Mouse (Mus musculus): Measurements from ENCODE around the gene Bfar. TPM values are rescaled to one million over a fixed set of nuclear protein-coding genes. Genes with fewer than 3 reads are reported as not detected.
"Not testable (repeated sequence)": the region's sequence is repeated elsewhere in the genome, so short reads cannot be mapped to it uniquely, and the experiment has no call there.

The Bfar gene
- polyA plus RNA-seq (2015; fragmentation: Nextera tagmentation; extraction: Ambion mirVana) = 37.4 and 44.3 TPM in 2 replicates

DNA sequence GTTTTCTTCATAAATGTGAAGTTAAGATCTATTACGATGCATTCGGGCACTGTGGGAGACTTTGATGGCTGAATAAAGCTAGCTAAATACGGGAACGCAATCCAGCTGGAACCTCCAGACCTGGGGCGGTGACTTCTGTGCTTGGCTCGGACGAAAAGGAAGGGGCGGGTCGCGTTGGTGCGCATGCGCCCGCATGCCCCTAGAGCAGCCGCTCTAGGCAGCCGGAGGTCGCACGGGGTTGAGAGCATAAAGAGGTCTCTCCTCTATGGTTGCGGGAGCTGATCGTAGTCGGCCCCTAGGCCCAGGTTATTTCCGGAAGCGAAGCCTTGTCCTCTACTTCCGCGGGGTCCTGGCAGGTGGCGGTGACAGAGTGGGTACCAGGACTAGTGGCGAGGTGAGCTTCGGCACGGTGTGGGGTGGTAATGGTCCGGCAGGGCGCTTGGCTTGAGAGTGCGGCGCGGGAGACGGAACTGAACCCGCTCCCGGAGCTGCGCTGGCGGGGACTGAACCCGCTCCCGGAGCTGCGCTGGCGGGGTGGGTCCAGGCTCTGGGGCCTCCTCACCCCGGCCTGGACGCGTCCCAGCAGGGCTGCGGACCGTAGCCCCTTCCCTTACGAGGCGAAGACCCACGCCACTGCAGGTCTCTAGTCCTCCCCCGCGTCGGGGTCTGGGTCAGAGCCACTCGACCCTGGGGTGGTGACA is at the start of gene Bfar, which contains the start of gene 3110001I22Rik:
Bfar (plus strand) TSS at position 174 of the 701 bp plus-strand sequence.
3110001I22Rik (plus strand) TSS at position 245 of the 701 bp plus-strand sequence.
- Histone ChIP-seq H3K27ac (ENCODE audit: low read length) (peak within 1 kb of the TSS; percentile 94), H3K4me3 (ENCODE audit: low read length) (peak within 1 kb of the TSS; percentile 63), H3K4me1 (ENCODE audit: control insufficient read depth, insufficient read depth, low read length) (peaks cover 15% of the 10 kb centered on the region), H3K4me2 (ENCODE audit: low read depth, low read length) (peak within 1 kb of the TSS; percentile 72), H3K36me3 (ENCODE audit: control insufficient read depth, insufficient read depth) (peaks cover 3% of the 10 kb centered on the region), H3K9me3 (replicated peaks; ENCODE audit: control insufficient read depth, low read length) (no peaks in the 10 kb centered on the region), H3K9ac (ENCODE audit: low read length) (peak within 1 kb of the TSS; percentile 92), H3K27me3 (ENCODE audit: control insufficient read depth, insufficient read depth, low read length) (no peaks in the 10 kb centered on the region)
- under 1% methylated on average over 54 of the region's 54 CpGs for WGBS
- peak; percentile 93 for ATAC-seq (replicated peaks; ENCODE audit: extremely low read depth, insufficient read depth, low FRiP score)

DNA sequence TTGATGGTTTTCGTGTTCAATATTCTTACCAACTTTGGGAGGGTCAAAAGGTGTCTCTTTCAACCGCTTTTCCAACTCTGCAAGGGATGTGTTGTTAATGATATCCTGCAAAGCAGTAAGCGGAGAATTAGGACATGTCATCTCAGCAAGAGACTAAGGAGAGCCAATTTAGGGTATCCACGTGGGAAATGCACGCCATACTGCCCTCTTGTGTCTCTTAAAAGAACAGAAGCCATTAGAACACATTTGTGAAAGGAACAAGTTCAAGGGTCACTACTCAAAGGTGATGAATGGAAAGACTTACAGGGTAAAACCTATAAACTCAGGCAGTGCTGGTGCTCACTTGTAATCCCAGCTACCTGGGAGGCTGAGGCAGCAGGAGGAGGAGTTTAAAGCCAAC is 43.3 kb upstream of the Bfar start:
- Histone ChIP-seq H3K4me2 (ENCODE audit: low read depth, low read length) (no peak overlapping the region), H3K9ac (ENCODE audit: low read length) (no peak overlapping the region), H3K4me1 (ENCODE audit: control insufficient read depth, insufficient read depth, low read length) (no peaks in the 10 kb centered on the region), H3K9me3 (replicated peaks; ENCODE audit: control insufficient read depth, low read length) (peaks cover 4% of the 10 kb centered on the region; the same call in 1 of the 2 replicates), H3K36me3 (ENCODE audit: control insufficient read depth, insufficient read depth) (peaks cover 66% of the 10 kb centered on the region), H3K4me3 (ENCODE audit: low read length) (no peak overlapping the region), H3K27me3 (ENCODE audit: control insufficient read depth, insufficient read depth, low read length) (no peaks in the 10 kb centered on the region), H3K27ac (ENCODE audit: low read length) (no peak overlapping the region)
- 51% methylated on average over 5 of the region's 5 CpGs for WGBS
- no peak for ATAC-seq (replicated peaks; ENCODE audit: extremely low read depth, insufficient read depth, low FRiP score)

DNA sequence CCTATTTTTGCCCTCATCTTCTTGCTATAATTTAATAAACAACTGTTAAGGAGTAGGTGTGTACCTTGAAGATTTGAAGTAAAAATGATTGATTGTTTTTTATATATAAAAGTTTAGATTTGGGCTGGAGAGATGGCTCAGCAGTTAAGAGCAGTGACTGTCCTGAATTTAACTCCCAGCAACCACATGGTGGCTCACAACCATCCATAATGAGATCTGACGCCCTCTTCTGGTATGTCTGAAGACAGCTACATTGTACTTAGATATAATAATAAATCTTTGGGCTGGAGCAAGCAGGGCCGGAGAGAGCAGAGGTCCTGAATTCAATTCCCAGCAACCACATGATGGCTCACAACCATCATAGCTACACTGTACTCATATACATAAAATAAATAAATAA is 33.5 kb upstream of the Bfar start:
- peaks cover 20% of the 10 kb centered on the region for H3K36me3 ChIP-seq (ENCODE audit: control insufficient read depth, insufficient read depth)
- not testable (repeated sequence) for H3K4me3 ChIP-seq (ENCODE audit: low read length); ATAC-seq (replicated peaks; ENCODE audit: extremely low read depth, insufficient read depth, low FRiP score)

GRCm38 (mm10) chr16:13639508-13639907 is 32.1 kb upstream of the Bfar start:
- no peak for ATAC-seq (replicated peaks; ENCODE audit: extremely low read depth, insufficient read depth, low FRiP score)
- H3K9me3 ChIP-seq (replicated peaks; ENCODE audit: control insufficient read depth, low read length) = no peaks in the 10 kb centered on the region
- H3K27ac ChIP-seq (ENCODE audit: low read length) = no peak overlapping the region
- no peak overlapping the region for H3K4me2 ChIP-seq (ENCODE audit: low read depth, low read length)
- no peak overlapping the region for H3K4me3 ChIP-seq (ENCODE audit: low read length)
- H3K9ac ChIP-seq (ENCODE audit: low read length) = no peak overlapping the region
- H3K4me1 ChIP-seq (ENCODE audit: control insufficient read depth, insufficient read depth, low read length) = no peaks in the 10 kb centered on the region
- H3K27me3 ChIP-seq (ENCODE audit: control insufficient read depth, insufficient read depth, low read length) = no peaks in the 10 kb centered on the region
- WGBS = 75% methylated on average over 5 of the region's 5 CpGs
- peaks cover 12% of the 10 kb centered on the region for H3K36me3 ChIP-seq (ENCODE audit: control insufficient read depth, insufficient read depth)

More for the DNA sequence above, 33.5 kb upstream of the Bfar start:
- WGBS = 59% methylated on average over 2 of the region's 2 CpGs
- not testable (repeated sequence) for H3K4me1 ChIP-seq (ENCODE audit: control insufficient read depth, insufficient read depth, low read length); H3K4me2 ChIP-seq (ENCODE audit: low read depth, low read length); H3K27ac ChIP-seq (ENCODE audit: low read length); H3K27me3 ChIP-seq (ENCODE audit: control insufficient read depth, insufficient read depth, low read length); H3K9ac ChIP-seq (ENCODE audit: low read length); H3K9me3 ChIP-seq (replicated peaks; ENCODE audit: control insufficient read depth, low read length)

DNA sequence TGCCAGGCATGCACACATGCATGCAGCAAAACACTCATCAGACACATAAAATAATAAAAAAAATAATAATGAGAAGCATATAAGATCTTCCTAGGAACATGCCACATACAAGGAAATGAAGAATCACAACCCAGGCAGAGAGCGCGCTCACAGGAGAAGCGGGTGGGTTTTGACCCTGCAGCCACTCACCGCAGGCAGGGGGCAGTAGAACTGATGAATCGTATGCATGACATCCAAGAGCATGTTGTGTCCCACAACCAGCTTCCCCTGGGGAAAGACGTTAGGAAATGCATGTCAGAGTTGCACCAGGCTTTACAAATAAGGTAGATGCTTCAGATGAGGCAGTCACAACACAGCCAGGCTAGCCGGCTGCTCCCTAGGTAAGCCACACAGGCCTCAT is 31.6 kb upstream of the Bfar start:
- Histone ChIP-seq H3K4me2 (ENCODE audit: low read depth, low read length) (no peak overlapping the region), H3K36me3 (ENCODE audit: control insufficient read depth, insufficient read depth) (peaks cover 12% of the 10 kb centered on the region), H3K4me1 (ENCODE audit: control insufficient read depth, insufficient read depth, low read length) (no peaks in the 10 kb centered on the region), H3K27me3 (ENCODE audit: control insufficient read depth, insufficient read depth, low read length) (no peaks in the 10 kb centered on the region), H3K9me3 (replicated peaks; ENCODE audit: control insufficient read depth, low read length) (no peaks in the 10 kb centered on the region), H3K4me3 (ENCODE audit: low read length) (no peak overlapping the region), H3K9ac (ENCODE audit: low read length) (no peak overlapping the region), H3K27ac (ENCODE audit: low read length) (no peak overlapping the region)
- 73% methylated on average over 7 of the region's 7 CpGs for WGBS
- ATAC-seq (replicated peaks; ENCODE audit: extremely low read depth, insufficient read depth, low FRiP score) = no peak

DNA sequence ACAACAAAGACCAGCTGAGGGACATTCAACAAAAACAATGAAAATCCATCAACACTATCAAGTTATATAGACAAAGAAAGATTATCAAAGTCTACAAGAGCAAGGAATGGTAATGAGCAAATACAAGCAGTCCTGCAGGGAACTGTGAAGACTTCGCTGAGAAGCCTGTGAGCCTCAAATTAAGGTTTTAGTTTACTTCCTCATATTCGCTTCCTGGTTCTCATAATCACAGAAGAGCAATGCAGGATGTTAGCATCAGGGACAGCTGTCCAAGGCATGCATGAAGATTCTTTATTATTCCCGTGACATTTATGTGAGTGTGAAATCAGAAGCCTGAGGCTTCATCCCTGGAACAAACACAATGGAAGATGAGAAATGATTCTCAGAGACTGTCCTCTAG is 27.2 kb upstream of the Bfar start:
- H3K9me3 ChIP-seq (replicated peaks; ENCODE audit: control insufficient read depth, low read length) = no peaks in the 10 kb centered on the region
- H3K4me3 ChIP-seq (ENCODE audit: low read length) = no peak overlapping the region
- ATAC-seq (replicated peaks; ENCODE audit: extremely low read depth, insufficient read depth, low FRiP score) = no peak
- H3K4me1 ChIP-seq (ENCODE audit: control insufficient read depth, insufficient read depth, low read length) = no peaks in the 10 kb centered on the region
- no peak overlapping the region for H3K27ac ChIP-seq (ENCODE audit: low read length)
- WGBS = 83% methylated on average over 3 of the region's 3 CpGs
- no peak overlapping the region for H3K9ac ChIP-seq (ENCODE audit: low read length)
- no peak overlapping the region for H3K4me2 ChIP-seq (ENCODE audit: low read depth, low read length)
- no peaks in the 10 kb centered on the region for H3K27me3 ChIP-seq (ENCODE audit: control insufficient read depth, insufficient read depth, low read length)
- peaks cover 14% of the 10 kb centered on the region for H3K36me3 ChIP-seq (ENCODE audit: control insufficient read depth, insufficient read depth)

GRCm38 (mm10) chr16:13645930-13646329 is 25.7 kb upstream of the Bfar start:
- no peak for ATAC-seq (replicated peaks; ENCODE audit: extremely low read depth, insufficient read depth, low FRiP score)
- Histone ChIP-seq H3K9me3 (replicated peaks; ENCODE audit: control insufficient read depth, low read length) (no peaks in the 10 kb centered on the region), H3K27ac (ENCODE audit: low read length) (no peak overlapping the region), H3K9ac (ENCODE audit: low read length) (no peak overlapping the region), H3K4me3 (ENCODE audit: low read length) (no peak overlapping the region), H3K4me1 (ENCODE audit: control insufficient read depth, insufficient read depth, low read length) (no peaks in the 10 kb centered on the region), H3K27me3 (ENCODE audit: control insufficient read depth, insufficient read depth, low read length) (no peaks in the 10 kb centered on the region), H3K36me3 (ENCODE audit: control insufficient read depth, insufficient read depth) (peaks cover 26% of the 10 kb centered on the region), H3K4me2 (ENCODE audit: low read depth, low read length) (no peak overlapping the region)
- 85% methylated on average over 4 of the region's 4 CpGs for WGBS

DNA sequence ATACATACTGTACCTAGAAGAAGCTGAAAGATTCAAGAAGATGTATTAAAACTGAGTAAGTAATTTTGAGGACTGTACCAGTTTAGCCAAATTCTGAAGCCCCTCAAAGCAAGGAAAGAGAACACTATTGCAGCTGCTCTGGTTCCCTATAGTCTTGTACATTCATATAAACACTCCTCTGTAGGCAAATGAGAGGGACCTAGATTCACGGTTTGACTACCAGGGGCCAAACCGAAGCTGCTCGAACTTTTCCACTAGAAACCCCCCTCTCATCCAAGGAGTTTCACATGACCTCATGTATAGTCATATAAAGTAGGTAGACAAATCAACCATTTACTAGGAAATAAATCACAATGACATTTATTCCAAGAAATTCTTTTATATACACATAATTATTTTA is 12.8 kb upstream of the Bfar start:
- ATAC-seq (replicated peaks; ENCODE audit: extremely low read depth, insufficient read depth, low FRiP score) = no peak
- WGBS = 92% methylated on average over 3 of the region's 3 CpGs
- Histone ChIP-seq H3K9me3 (replicated peaks; ENCODE audit: control insufficient read depth, low read length) (no peaks in the 10 kb centered on the region), H3K27me3 (ENCODE audit: control insufficient read depth, insufficient read depth, low read length) (no peaks in the 10 kb centered on the region), H3K4me2 (ENCODE audit: low read depth, low read length) (no peak overlapping the region), H3K4me3 (ENCODE audit: low read length) (no peak overlapping the region), H3K36me3 (ENCODE audit: control insufficient read depth, insufficient read depth) (peaks cover 41% of the 10 kb centered on the region), H3K4me1 (ENCODE audit: control insufficient read depth, insufficient read depth, low read length) (no peaks in the 10 kb centered on the region), H3K27ac (ENCODE audit: low read length) (no peak overlapping the region), H3K9ac (ENCODE audit: low read length) (no peak overlapping the region)

- Histone ChIP-seq H3K4me3 (ENCODE audit: low read length) (no peak overlapping the region), H3K9ac (ENCODE audit: low read length) (no peak overlapping the region), H3K9me3 (replicated peaks; ENCODE audit: control insufficient read depth, low read length) (no peaks in the 10 kb centered on the region), H3K4me2 (ENCODE audit: low read depth, low read length) (no peak overlapping the region), H3K36me3 (ENCODE audit: control insufficient read depth, insufficient read depth) (peaks cover 39% of the 10 kb centered on the region), H3K4me1 (ENCODE audit: control insufficient read depth, insufficient read depth, low read length) (no peaks in the 10 kb centered on the region), H3K27ac (ENCODE audit: low read length) (no peak overlapping the region), H3K27me3 (ENCODE audit: control insufficient read depth, insufficient read depth, low read length) (no peaks in the 10 kb centered on the region)
- ATAC-seq (replicated peaks; ENCODE audit: extremely low read depth, insufficient read depth, low FRiP score) = no peak
- WGBS = 94% methylated on average over 9 of the region's 9 CpGs
Observed at GRCm38 (mm10) chr16:13660736-13661135, 10.9 kb upstream of the Bfar start.

Data from heart, embryonic 16.5 days (tissue).